Mouse (Mus musculus): ENCODE measurements around the gene Ak6. TPM values are rescaled to one million over a fixed set of nuclear protein-coding genes. Genes with fewer than 3 reads are reported as not detected.

Gene Ak6
- polyA plus RNA-seq, 1 experiment = 359 TPM

- Histone ChIP-seq H3K4me1 (ENCODE audit: control insufficient read depth, insufficient read depth, low read length) (no peaks in the 10 kb centered on the region; the same call in none of the 2 replicates), H3K4me3 (ENCODE audit: control insufficient read depth, low read depth, low read length) (peak overlapping the region; percentile 43), H3K27ac (ENCODE audit: control insufficient read depth, insufficient read depth, low read depth, low read length) (no peak overlapping the region), H3K36me3 (ENCODE audit: control insufficient read depth, insufficient read depth, low read length) (no peaks in the 10 kb centered on the region), H3K27me3 (ENCODE audit: control insufficient read depth, insufficient read depth, low read length) (no peaks in the 10 kb centered on the region)
- TF ChIP-seq POLR2A (IDR thresholded peaks at IDR 0.05; ENCODE audit: control insufficient read depth, low read depth, low read length) (no peak), CTCF (IDR thresholded peaks at IDR 0.05; ENCODE audit: control insufficient read depth, insufficient read depth, insufficient replicate concordance, low read depth, low read length) (no peak)
Measured at GRCm38 (mm10) chr13:100611266-100611665, 39.5 kb upstream of the Ak6 start.

GRCm38 (mm10) chr13:100612251-100612650 is 38.5 kb upstream of the Ak6 start:
- Histone ChIP-seq H3K27ac (ENCODE audit: control insufficient read depth, insufficient read depth, low read depth, low read length) (no peak overlapping the region), H3K36me3 (ENCODE audit: control insufficient read depth, insufficient read depth, low read length) (no peaks in the 10 kb centered on the region), H3K4me3 (ENCODE audit: control insufficient read depth, low read depth, low read length) (no peak overlapping the region), H3K27me3 (ENCODE audit: control insufficient read depth, insufficient read depth, low read length) (no peaks in the 10 kb centered on the region), H3K4me1 (ENCODE audit: control insufficient read depth, insufficient read depth, low read length) (no peaks in the 10 kb centered on the region; the same call in none of the 2 replicates)
- TF ChIP-seq POLR2A (IDR thresholded peaks at IDR 0.05; ENCODE audit: control insufficient read depth, low read depth, low read length) (no peak), CTCF (IDR thresholded peaks at IDR 0.05; ENCODE audit: control insufficient read depth, insufficient read depth, insufficient replicate concordance, low read depth, low read length) (no peak)

GRCm38 (mm10) chr13:100612903-100613302 is 37.9 kb upstream of the Ak6 start:
- no peak overlapping the region for H3K4me3 ChIP-seq (ENCODE audit: control insufficient read depth, low read depth, low read length)
- TF ChIP-seq CTCF (IDR thresholded peaks at IDR 0.05; ENCODE audit: control insufficient read depth, insufficient read depth, insufficient replicate concordance, low read depth, low read length) = no peak; the same call in 1 of the 2 replicates
- TF ChIP-seq POLR2A (IDR thresholded peaks at IDR 0.05; ENCODE audit: control insufficient read depth, low read depth, low read length) = no peak
- H3K27ac ChIP-seq (ENCODE audit: control insufficient read depth, insufficient read depth, low read depth, low read length) = no peak overlapping the region
- no peaks in the 10 kb centered on the region for H3K36me3 ChIP-seq (ENCODE audit: control insufficient read depth, insufficient read depth, low read length)
- no peaks in the 10 kb centered on the region; the same call in none of the 2 replicates for H3K4me1 ChIP-seq (ENCODE audit: control insufficient read depth, insufficient read depth, low read length)
- no peaks in the 10 kb centered on the region for H3K27me3 ChIP-seq (ENCODE audit: control insufficient read depth, insufficient read depth, low read length)

- Histone ChIP-seq H3K27ac (ENCODE audit: control insufficient read depth, insufficient read depth, low read depth, low read length) (no peak within 1 kb of the TSS), H3K4me3 (ENCODE audit: control insufficient read depth, low read depth, low read length) (peak within 1 kb of the TSS; percentile 48), H3K27me3 (ENCODE audit: control insufficient read depth, insufficient read depth, low read length) (no peaks in the 10 kb centered on the region), H3K4me1 (ENCODE audit: control insufficient read depth, insufficient read depth, low read length) (no peaks in the 10 kb centered on the region; the same call in none of the 2 replicates), H3K36me3 (ENCODE audit: control insufficient read depth, insufficient read depth, low read length) (peaks cover 1% of the 10 kb centered on the region)
- TF ChIP-seq CTCF (IDR thresholded peaks at IDR 0.05; ENCODE audit: control insufficient read depth, insufficient read depth, insufficient replicate concordance, low read depth, low read length) (no peak), POLR2A (IDR thresholded peaks at IDR 0.05; ENCODE audit: control insufficient read depth, low read depth, low read length) (no peak)
Measured at GRCm38 (mm10) chr13:100616181-100617087, 34.3 kb upstream of the Ak6 start, which contains the start of gene Marveld2. Marveld2 (minus strand) TSS chr13:100616971.

- H3K4me3 ChIP-seq (ENCODE audit: control insufficient read depth, low read depth, low read length) = no peak overlapping the region
- no peak overlapping the region for H3K27ac ChIP-seq (ENCODE audit: control insufficient read depth, insufficient read depth, low read depth, low read length)
- no peaks in the 10 kb centered on the region for H3K27me3 ChIP-seq (ENCODE audit: control insufficient read depth, insufficient read depth, low read length)
- TF ChIP-seq CTCF (IDR thresholded peaks at IDR 0.05; ENCODE audit: control insufficient read depth, insufficient read depth, insufficient replicate concordance, low read depth, low read length) (no peak), POLR2A (IDR thresholded peaks at IDR 0.05; ENCODE audit: control insufficient read depth, low read depth, low read length) (no peak)
- H3K36me3 ChIP-seq (ENCODE audit: control insufficient read depth, insufficient read depth, low read length) = peaks cover 1% of the 10 kb centered on the region
- H3K4me1 ChIP-seq (ENCODE audit: control insufficient read depth, insufficient read depth, low read length) = no peaks in the 10 kb centered on the region; the same call in none of the 2 replicates
Measured at GRCm38 (mm10) chr13:100617583-100617982, 33.2 kb upstream of the Ak6 start.

- Histone ChIP-seq H3K4me1 (ENCODE audit: control insufficient read depth, insufficient read depth, low read length) (no peaks in the 10 kb centered on the region; the same call in 1 of the 2 replicates), H3K36me3 (ENCODE audit: control insufficient read depth, insufficient read depth, low read length) (peaks cover 1% of the 10 kb centered on the region)
- TF ChIP-seq POLR2A (IDR thresholded peaks at IDR 0.05; ENCODE audit: control insufficient read depth, low read depth, low read length) (no peak), CTCF (IDR thresholded peaks at IDR 0.05; ENCODE audit: control insufficient read depth, insufficient read depth, insufficient replicate concordance, low read depth, low read length) (no peak)
Measured at GRCm38 (mm10) chr13:100622241-100622640, 28.5 kb upstream of the Ak6 start.

GRCm38 (mm10) chr13:100634106-100634691 is 16.6 kb upstream of the Ak6 start:
- Histone ChIP-seq H3K36me3 (ENCODE audit: control insufficient read depth, insufficient read depth, low read length) (no peaks in the 10 kb centered on the region), H3K4me3 (ENCODE audit: control insufficient read depth, low read depth, low read length) (no peak overlapping the region), H3K27me3 (ENCODE audit: control insufficient read depth, insufficient read depth, low read length) (no peaks in the 10 kb centered on the region), H3K27ac (ENCODE audit: control insufficient read depth, insufficient read depth, low read depth, low read length) (no peak overlapping the region), H3K4me1 (ENCODE audit: control insufficient read depth, insufficient read depth, low read length) (no peaks in the 10 kb centered on the region)
- TF ChIP-seq POLR2A (IDR thresholded peaks at IDR 0.05; ENCODE audit: control insufficient read depth, low read depth, low read length) = no peak
- TF ChIP-seq CTCF (IDR thresholded peaks at IDR 0.05; ENCODE audit: control insufficient read depth, insufficient read depth, insufficient replicate concordance, low read depth, low read length) = no peak

More at GRCm38 (mm10) chr13:100622241-100622640, 28.5 kb upstream of the Ak6 start:
- Histone ChIP-seq H3K4me3 (ENCODE audit: control insufficient read depth, low read depth, low read length) (no peak overlapping the region), H3K27ac (ENCODE audit: control insufficient read depth, insufficient read depth, low read depth, low read length) (no peak overlapping the region), H3K27me3 (ENCODE audit: control insufficient read depth, insufficient read depth, low read length) (no peaks in the 10 kb centered on the region)
